ENCODE assay signal across 8 mouse cellular contexts in genomic region chr8:82689322-82689721, GRCm38 (mm10).
DNase-seq lines count a peak whose midpoint lies in the region; ATAC-seq and TF ChIP-seq lines count a peak whose summit lies in the region.

No protein-coding gene starts in this region.

- no peaks in the 10 kb centered on the region for H3K36me3 ChIP-seq in intestine, postnatal 0 days (ENCODE audit: control insufficient read depth, insufficient read depth)
- H3K36me3 ChIP-seq in intestine, embryonic 16.5 days (ENCODE audit: control insufficient read depth, insufficient read depth, low read length), result no peaks in the 10 kb centered on the region
- no peaks in the 10 kb centered on the region for H3K36me3 ChIP-seq in embryonic facial prominence, embryonic 10.5 days (replicated peaks)
- no peaks in the 10 kb centered on the region for H3K36me3 ChIP-seq in hindbrain, embryonic 14.5 days (replicated peaks; ENCODE audit: control insufficient read depth, insufficient read depth)
- no peaks in the 10 kb centered on the region for H3K36me3 ChIP-seq in midbrain, embryonic 16.5 days (ENCODE audit: control insufficient read depth, insufficient read depth, low read length)

- no peaks in the 10 kb centered on the region for H3K4me1 ChIP-seq in intestine, postnatal 0 days (replicated peaks; ENCODE audit: control insufficient read depth, insufficient read depth, low read length)
- H3K4me1 ChIP-seq in intestine, embryonic 16.5 days (ENCODE audit: control insufficient read depth, insufficient read depth, low read length), result no peaks in the 10 kb centered on the region
- no peaks in the 10 kb centered on the region for H3K4me1 ChIP-seq in embryonic facial prominence, embryonic 10.5 days
- H3K4me1 ChIP-seq in hindbrain, embryonic 14.5 days (replicated peaks; ENCODE audit: control insufficient read depth, insufficient read depth, low read length), result no peaks in the 10 kb centered on the region
- H3K4me1 ChIP-seq in midbrain, embryonic 16.5 days (ENCODE audit: control insufficient read depth, insufficient read depth, low read length), result no peaks in the 10 kb centered on the region

- no peak overlapping the region for H3K4me2 ChIP-seq in intestine, postnatal 0 days (replicated peaks; ENCODE audit: low read depth)
- no peak overlapping the region for H3K4me2 ChIP-seq in intestine, embryonic 16.5 days (ENCODE audit: low read depth, low read length)
- no peak overlapping the region for H3K4me2 ChIP-seq in hindbrain, embryonic 14.5 days (replicated peaks)
- H3K4me2 ChIP-seq in midbrain, embryonic 16.5 days (ENCODE audit: low read length), result no peak overlapping the region

- ATAC-seq in intestine, postnatal 0 days, result no peak
- no peak for ATAC-seq in intestine, embryonic 16.5 days
- ATAC-seq in hindbrain, embryonic 14.5 days (ENCODE audit: low FRiP score), result peak; percentile 79; the same call in 1 of the 2 replicates
- peak; percentile 72; the same call in 1 of the 2 replicates for ATAC-seq in midbrain, embryonic 16.5 days
- no peak for ATAC-seq in activated CD4-positive, CD25-positive, alpha-beta regulatory T cell, adult 4 months

- no peaks in the 10 kb centered on the region for H3K27me3 ChIP-seq in intestine, postnatal 0 days (replicated peaks; ENCODE audit: control insufficient read depth, insufficient read depth, low read length)
- H3K27me3 ChIP-seq in intestine, embryonic 16.5 days (replicated peaks; ENCODE audit: control insufficient read depth, insufficient read depth, low read length), result no peaks in the 10 kb centered on the region
- no peaks in the 10 kb centered on the region for H3K27me3 ChIP-seq in embryonic facial prominence, embryonic 10.5 days (replicated peaks; ENCODE audit: low read depth, poor library complexity, severe bottlenecking)
- H3K27me3 ChIP-seq in hindbrain, embryonic 14.5 days (ENCODE audit: control insufficient read depth, insufficient read depth, low read length), result no peaks in the 10 kb centered on the region
- H3K27me3 ChIP-seq in midbrain, embryonic 16.5 days (ENCODE audit: control insufficient read depth, insufficient read depth, low read depth, low read length), result no peaks in the 10 kb centered on the region

- no peak overlapping the region for H3K4me3 ChIP-seq in intestine, postnatal 0 days (ENCODE audit: low read depth, low read length)
- H3K4me3 ChIP-seq in intestine, embryonic 16.5 days (ENCODE audit: low read length), result no peak overlapping the region
- H3K4me3 ChIP-seq in embryonic facial prominence, embryonic 10.5 days, result no peak overlapping the region
- H3K4me3 ChIP-seq in hindbrain, embryonic 14.5 days (replicated peaks; ENCODE audit: low read length), result no peak overlapping the region
- H3K4me3 ChIP-seq in left cerebral cortex, adult 2 months, result no peak overlapping the region
- H3K4me3 ChIP-seq in midbrain, embryonic 16.5 days (ENCODE audit: low read depth, low read length), result no peak overlapping the region

- no peak overlapping the region for H3K27ac ChIP-seq in intestine, postnatal 0 days (ENCODE audit: low read depth, low read length)
- H3K27ac ChIP-seq in intestine, embryonic 16.5 days (ENCODE audit: low read length), result no peak overlapping the region
- no peak overlapping the region for H3K27ac ChIP-seq in embryonic facial prominence, embryonic 10.5 days (replicated peaks)
- no peak overlapping the region for H3K27ac ChIP-seq in hindbrain, embryonic 14.5 days
- no peak overlapping the region for H3K27ac ChIP-seq in left cerebral cortex, adult 2 months
- H3K27ac ChIP-seq in midbrain, embryonic 16.5 days (ENCODE audit: low read length), result no peak overlapping the region

- peak; percentile 54 for DNase-seq in adrenal gland, adult 2 months
- DNase-seq in embryonic facial prominence, embryonic 10.5 days (ENCODE audit: low spot score), result peak; percentile 40
- peak; percentile 58 for DNase-seq in hindbrain, embryonic 14.5 days (ENCODE audit: low spot score)
- peak; percentile 17 to 36 for DNase-seq in left cerebral cortex, adult 2 months (ENCODE audit: extremely low spot score in 1 of 2, low spot score in 2 of 2)

- intact Hi-C loops in left cerebral cortex, adult 2 months (cut with DNase I), result loop anchor here (2.0 to 10.0 kb wide), 4 partner anchors 345 to 1627 kb away; partner anchors contain the start of gene Inpp4b

- 42% methylated on average over 3 of the region's 3 CpGs for WGBS in intestine, postnatal 0 days
- 60% methylated on average over 3 of the region's 3 CpGs for WGBS in intestine, embryonic 16.5 days
- 56% methylated on average over 3 of the region's 3 CpGs for WGBS in embryonic facial prominence, embryonic 10.5 days
- 53% methylated on average over 3 of the region's 3 CpGs for WGBS in hindbrain, embryonic 14.5 days
- WGBS in midbrain, embryonic 16.5 days, result 63% methylated on average over 3 of the region's 3 CpGs

- peak; percentile 83 for TF ChIP-seq CTCF in intestine, postnatal 0 days (IDR thresholded peaks at IDR 0.05; ENCODE audit: low read depth)
- peak; percentile 77 for TF ChIP-seq CTCF in left cerebral cortex, adult 2 months (IDR thresholded peaks at IDR 0.05)

- H3K9ac ChIP-seq in intestine, postnatal 0 days (ENCODE audit: low read depth, low read length), result no peak overlapping the region
- no peak overlapping the region for H3K9ac ChIP-seq in intestine, embryonic 16.5 days (ENCODE audit: low read depth, low read length)
- no peak overlapping the region for H3K9ac ChIP-seq in hindbrain, embryonic 14.5 days
- H3K9ac ChIP-seq in midbrain, embryonic 16.5 days (ENCODE audit: low read depth, low read length), result no peak overlapping the region

- no peaks in the 10 kb centered on the region for H3K9me3 ChIP-seq in intestine, postnatal 0 days (ENCODE audit: control insufficient read depth)
- no peaks in the 10 kb centered on the region for H3K9me3 ChIP-seq in intestine, embryonic 16.5 days (ENCODE audit: control insufficient read depth, low read length)
- no peaks in the 10 kb centered on the region for H3K9me3 ChIP-seq in embryonic facial prominence, embryonic 10.5 days
- no peaks in the 10 kb centered on the region for H3K9me3 ChIP-seq in hindbrain, embryonic 14.5 days (ENCODE audit: control insufficient read depth, low read length)
- H3K9me3 ChIP-seq in midbrain, embryonic 16.5 days (replicated peaks; ENCODE audit: control insufficient read depth, low read length, poor library complexity, severe bottlenecking), result no peaks in the 10 kb centered on the region

Comparison
In these comparisons a context has a peak if more than half of its experiments do, and no peak if none do; other contexts are left out.
1. ATAC-seq: peak in hindbrain, embryonic 14.5 days (single experiment) and midbrain, embryonic 16.5 days (single experiment); none in intestine, postnatal 0 days (single experiment), intestine, embryonic 16.5 days (single experiment) and activated CD4-positive, CD25-positive, alpha-beta regulatory T cell, adult 4 months (single experiment).
2. Peak in every context shown above with its lines, with median percentiles within 50 percentile points of each other: DNase-seq.